Mouse (Mus musculus) mesoderm, embryonic 11.5 days (tissue): ENCODE results near the gene 4933428M09Rik.
"Not testable (repeated sequence)": the region's sequence is repeated elsewhere in the genome, so short reads cannot be mapped to it uniquely, and the experiment has no call there.

ENCODE experiments used
- DNase-seq: peaks from one replicate; pipeline ENCODE4 v3.0.0-alpha.2; 2012; ENCODE audit warnings: low read depth, low spot score

The 4933428M09Rik gene

GRCm38 (mm10) chrX:139178928-139179327 is at the start of gene 4933428M09Rik:
TSS of gene 4933428M09Rik (plus strand) at chrX:139179228.
- DNase-seq, result no peak

GRCm38 (mm10) chrX:139134031-139134430 is 45.0 kb upstream of the 4933428M09Rik start:
- no peak for DNase-seq

- not testable (repeated sequence) for DNase-seq
Observed at GRCm38 (mm10) chrX:139191506-139191905, 12.5 kb downstream of the 4933428M09Rik start.

GRCm38 (mm10) chrX:139194572-139195279 is 15.7 kb downstream of the 4933428M09Rik start:
- no peak for DNase-seq

- not testable (repeated sequence) for DNase-seq
Observed at GRCm38 (mm10) chrX:139209191-139209828, 30.3 kb downstream of the 4933428M09Rik start.

GRCm38 (mm10) chrX:139209829-139210225 is 30.8 kb downstream of the 4933428M09Rik start, which contains the start of gene Mum1l1:
TSS of gene Mum1l1 (plus strand) at chrX:139210042.
- DNase-seq, result peak; percentile 67

- no peak for DNase-seq
Observed at GRCm38 (mm10) chrX:139214765-139215164, 35.7 kb downstream of the 4933428M09Rik start.

GRCm38 (mm10) chrX:139216409-139216808 is 37.4 kb downstream of the 4933428M09Rik start:
- no peak for DNase-seq

GRCm38 (mm10) chrX:139216991-139217593 is 38.1 kb downstream of the 4933428M09Rik start:
- peak; percentile 89 for DNase-seq

GRCm38 (mm10) chrX:139217776-139218175 is 38.7 kb downstream of the 4933428M09Rik start:
- no peak for DNase-seq

GRCm38 (mm10) chrX:139219017-139219416 is 40.0 kb downstream of the 4933428M09Rik start:
- DNase-seq, result peak; percentile 54

- DNase-seq, result no peak
Observed at GRCm38 (mm10) chrX:139220830-139221229, 41.8 kb downstream of the 4933428M09Rik start.

GRCm38 (mm10) chrX:139221893-139222292 is 42.9 kb downstream of the 4933428M09Rik start:
- DNase-seq, result no peak
